Mouse (Mus musculus) bone marrow, adult 2 months (tissue): ENCODE measurements at regions not wholly inside any gene's neighbourhood (a gene's known extent, or its start where the extent isn't known, plus 50 kb on each side); places are given as distances from the start of the nearest gene placed in this dataset.

Experiments used
- CTCF ChIP-seq: fragments of 200-500 bp; IDR thresholded peaks from 2 replicates; pipeline ENCODE4 v1.5.1; 2011; ENCODE audit warnings: low read length, control low read depth; ENCODE audit not compliant: control insufficient read depth, insufficient read depth
- POLR2A ChIP-seq: fragments of 200-500 bp; IDR thresholded peaks from 2 replicates; pipeline ENCODE4 v1.6.1; 2011; ENCODE audit warnings: low read depth, mild to moderate bottlenecking, control low read depth, low read length, borderline replicate concordance; ENCODE audit not compliant: control insufficient read depth

- TF ChIP-seq CTCF (no peak), POLR2A (no peak)
Measured at GRCm38 (mm10) chr4:105626371-105627320, 163.0 kb upstream of the Gm12728 start.
